Mouse (Mus musculus) urinary bladder, adult 18-20 months (tissue): ENCODE data around the gene Als2cr12.
"Not testable (repeated sequence)": the region's sequence is repeated elsewhere in the genome, so short reads cannot be mapped to it uniquely, and the experiment has no call there.

Experiments used
- DNase-seq, 2 experiments: peaks; one replicate each; pipeline ENCODE4 v3.0.0; 2022; ENCODE audit warnings: low spot score in 2 of 2, mixed read lengths in 2 of 2

Als2cr12 gene

DNA sequence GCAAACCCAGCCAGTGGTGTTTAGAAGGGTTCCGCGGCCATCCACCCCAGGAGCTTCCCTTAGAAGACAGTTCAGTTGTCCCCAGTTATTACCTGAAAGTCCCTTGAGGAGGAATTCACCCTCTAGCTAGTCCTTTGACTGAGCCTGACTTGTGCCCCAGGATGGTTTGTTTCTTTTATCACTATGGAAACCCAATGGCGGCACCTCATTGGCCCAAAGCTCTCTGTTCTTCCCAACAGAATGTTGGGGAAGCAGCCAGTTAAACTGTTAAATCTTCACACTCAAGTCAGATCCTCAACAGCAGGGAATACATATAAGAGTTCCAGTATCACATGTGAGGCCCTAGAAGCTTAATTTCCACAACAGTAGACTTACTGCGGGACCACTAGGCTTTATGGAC is at the start of gene Als2cr12:
Gene Als2cr12 (minus strand): TSS at position 180 of the 400 bp plus-strand sequence.
- DNase-seq = not testable (repeated sequence)

DNA sequence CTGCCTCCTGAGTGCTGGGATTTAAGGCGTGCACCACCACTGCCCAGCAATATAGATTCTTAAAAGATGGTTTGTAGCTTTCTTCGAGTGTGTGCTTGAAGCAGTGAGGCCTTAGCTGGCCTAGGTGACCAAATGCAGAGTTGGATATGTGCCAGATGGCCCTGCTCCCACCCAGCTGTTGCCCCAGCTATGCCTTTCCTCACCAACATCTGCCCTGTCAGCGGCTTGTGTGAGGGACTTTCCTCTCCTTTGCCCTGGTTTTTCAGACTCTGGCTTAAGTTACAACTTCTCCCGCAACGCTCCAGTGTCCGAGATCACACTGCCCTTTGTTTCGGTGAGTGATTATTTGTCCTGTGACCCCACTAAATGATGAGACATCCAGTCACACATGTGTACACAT is 48.9 kb upstream of the Als2cr12 start:
- no peak for DNase-seq

DNA sequence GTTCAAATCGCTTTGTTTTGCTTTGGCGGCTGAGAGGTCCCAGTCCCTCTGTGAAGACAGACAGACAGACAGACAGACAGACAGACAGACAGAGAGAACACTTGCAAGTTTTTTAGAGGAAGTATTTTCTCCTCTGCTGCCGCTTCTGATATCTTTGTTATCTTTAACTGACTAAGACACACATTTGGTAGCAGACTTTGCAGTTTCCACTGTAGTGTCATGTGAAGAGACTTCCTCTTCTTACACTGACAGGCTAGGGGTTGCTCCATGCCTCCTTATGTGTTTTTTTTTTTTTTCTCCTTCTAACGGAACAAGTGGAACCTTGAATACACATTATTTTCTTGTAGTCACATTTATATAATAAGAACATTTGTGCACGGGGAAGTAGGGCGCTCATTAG is 47.5 kb upstream of the Als2cr12 start:
- no peak for DNase-seq

DNA sequence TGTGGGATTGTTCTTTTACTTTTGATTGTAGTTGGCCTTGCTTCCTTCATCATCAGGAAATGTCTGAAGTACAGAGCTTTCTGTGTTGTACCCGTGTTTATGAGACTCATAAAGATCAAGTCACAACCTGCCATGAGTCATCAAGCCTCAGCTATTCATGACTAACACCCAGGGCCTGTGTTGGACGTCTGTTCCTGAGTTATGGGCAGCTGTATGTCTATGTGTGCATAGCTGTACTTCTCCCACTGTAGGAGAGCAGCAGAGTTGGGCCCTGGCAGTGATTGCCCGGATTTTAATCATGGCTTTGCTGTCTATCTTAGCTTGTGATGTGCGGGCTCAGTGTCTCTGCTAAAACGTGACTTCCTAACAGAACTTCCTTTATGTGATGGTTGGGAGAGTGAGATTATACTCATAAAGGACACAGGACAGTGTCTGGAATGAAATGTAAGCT is 46.8 kb upstream of the Als2cr12 start:
- DNase-seq = peak in 1 of 2 experiments; percentile 35

DNA sequence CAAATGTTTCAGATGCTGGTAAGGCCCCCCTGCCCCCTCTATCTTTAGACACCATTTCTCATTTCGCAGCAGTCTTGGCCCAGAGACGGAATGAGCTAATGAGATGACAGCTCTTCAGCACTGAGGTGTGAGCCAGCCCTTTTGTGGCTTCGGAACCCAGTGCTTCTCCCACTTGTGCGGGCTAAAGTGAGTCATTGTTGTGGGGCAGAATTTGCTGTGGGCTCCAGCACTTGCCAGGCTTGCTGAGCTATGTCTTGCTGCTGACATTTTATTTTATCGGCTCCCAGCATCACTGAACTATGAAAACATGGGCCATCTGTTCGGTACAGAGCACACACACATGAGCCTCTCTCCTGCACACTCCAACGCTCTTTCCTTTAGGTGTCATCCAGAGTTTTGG is 43.7 kb upstream of the Als2cr12 start:
- no peak for DNase-seq

DNA sequence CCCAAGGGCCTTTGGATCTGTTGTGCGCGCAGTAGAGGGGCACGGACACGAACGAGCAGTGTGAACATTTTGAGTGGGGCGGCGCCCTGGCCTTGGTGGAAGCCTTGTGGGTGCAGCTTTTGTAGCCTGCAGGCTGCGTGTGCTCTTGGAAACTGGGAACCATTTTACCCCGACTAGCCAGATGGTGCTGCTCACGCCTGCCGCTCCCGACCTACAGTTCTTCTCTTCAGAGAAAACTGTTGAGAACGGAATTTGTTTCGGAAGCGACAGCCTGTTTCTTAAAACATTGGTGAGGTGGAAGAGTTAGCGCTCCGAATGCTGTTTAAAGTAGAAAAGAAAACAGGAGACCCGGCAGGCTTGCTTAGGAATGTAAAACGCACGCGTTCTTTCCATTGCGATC is 41.2 kb upstream of the Als2cr12 start:
- DNase-seq = no peak

DNA sequence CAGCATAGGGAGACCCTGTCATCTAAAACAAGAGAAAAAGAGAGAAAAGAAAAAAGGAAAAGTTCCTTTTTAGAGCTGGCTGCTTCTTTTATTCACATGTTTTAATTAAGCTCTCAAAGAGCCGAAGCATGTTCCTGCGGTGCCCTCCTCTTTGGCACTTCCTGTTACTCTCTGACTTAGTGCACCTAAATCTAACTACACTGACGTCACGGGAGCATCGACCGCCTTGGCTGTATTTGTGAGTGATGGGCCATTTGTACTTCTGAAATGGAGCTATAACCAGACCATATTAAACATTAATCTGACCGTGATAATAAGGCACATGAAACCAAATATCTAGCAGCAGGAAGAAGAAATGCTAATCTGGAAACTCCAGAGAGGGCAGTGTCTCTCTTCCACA is 40.2 kb upstream of the Als2cr12 start:
- no peak for DNase-seq

DNA sequence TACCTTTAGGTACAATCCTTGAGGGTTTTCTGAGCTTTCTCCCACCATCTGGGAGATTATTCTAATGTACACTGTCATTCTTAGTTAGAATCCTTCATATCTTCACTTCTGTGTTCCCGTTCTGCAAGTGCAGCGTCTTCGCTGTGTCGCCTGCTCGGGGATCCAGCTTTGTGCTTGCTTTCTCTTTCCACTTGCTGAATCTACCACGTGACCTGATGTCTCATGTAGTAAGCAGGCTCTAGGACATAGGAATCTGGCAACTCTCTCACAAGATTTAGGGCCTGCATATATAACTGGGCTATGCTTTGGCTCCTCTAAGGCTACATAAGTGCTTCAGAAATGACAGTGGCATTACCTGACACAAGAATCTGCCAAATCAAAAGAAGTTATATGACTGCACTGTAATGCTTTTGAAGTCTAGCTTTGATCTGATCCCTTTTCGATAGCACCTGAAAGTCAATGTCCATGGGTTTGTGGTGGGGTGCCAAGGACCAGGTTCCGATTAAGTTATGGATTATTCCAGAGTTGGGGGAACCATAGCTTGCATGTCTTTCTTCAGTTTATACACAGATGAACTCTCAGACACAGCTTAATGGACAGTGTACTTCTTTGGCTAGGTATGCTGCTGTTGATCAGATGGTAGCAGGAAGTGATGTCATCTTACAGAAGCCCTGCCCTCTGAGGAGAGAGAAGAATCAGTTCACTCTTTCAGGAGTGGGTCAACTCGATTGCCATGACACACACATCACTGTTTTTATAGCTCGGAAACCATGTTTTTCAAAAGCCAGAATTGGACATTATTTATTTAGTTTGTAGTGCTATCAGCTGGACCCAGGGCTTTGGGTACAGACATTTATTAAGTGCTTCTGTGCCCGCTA is 38.5 kb upstream of the Als2cr12 start:
- DNase-seq = no peak

DNA sequence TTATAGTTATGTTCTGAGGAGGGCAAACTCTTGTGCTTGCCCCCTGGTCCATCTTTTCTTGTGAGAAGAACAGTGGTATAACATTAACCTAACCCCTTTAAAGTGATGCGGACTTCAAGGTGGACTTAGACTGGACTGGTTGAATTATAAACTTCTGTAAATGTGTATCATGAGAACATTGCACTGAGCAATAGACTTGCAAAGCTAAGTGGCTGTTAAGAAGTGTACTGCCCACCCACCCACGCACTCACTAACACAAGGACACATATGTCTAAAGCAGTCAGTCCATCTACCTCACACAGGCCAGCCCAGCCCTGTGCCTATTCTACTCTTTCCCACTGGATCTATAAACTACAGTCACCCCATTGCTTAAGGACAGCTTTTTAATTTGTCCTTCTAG is 37.8 kb upstream of the Als2cr12 start:
- DNase-seq = no peak

DNA sequence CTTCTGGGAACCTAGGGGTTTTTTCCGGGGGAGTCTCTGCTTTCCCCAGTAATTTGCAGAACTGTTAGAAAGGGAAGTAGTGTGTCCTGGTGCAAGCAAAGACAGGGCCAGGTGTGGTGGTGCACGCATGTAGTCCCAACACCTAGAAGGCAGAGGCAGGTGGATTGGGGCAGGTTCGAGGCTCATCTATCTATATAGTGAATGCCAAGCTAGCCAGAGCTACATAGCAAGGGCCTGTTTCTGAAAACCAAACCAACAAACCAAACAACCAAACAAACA is 32.7 kb upstream of the Als2cr12 start:
- DNase-seq = no peak

DNA sequence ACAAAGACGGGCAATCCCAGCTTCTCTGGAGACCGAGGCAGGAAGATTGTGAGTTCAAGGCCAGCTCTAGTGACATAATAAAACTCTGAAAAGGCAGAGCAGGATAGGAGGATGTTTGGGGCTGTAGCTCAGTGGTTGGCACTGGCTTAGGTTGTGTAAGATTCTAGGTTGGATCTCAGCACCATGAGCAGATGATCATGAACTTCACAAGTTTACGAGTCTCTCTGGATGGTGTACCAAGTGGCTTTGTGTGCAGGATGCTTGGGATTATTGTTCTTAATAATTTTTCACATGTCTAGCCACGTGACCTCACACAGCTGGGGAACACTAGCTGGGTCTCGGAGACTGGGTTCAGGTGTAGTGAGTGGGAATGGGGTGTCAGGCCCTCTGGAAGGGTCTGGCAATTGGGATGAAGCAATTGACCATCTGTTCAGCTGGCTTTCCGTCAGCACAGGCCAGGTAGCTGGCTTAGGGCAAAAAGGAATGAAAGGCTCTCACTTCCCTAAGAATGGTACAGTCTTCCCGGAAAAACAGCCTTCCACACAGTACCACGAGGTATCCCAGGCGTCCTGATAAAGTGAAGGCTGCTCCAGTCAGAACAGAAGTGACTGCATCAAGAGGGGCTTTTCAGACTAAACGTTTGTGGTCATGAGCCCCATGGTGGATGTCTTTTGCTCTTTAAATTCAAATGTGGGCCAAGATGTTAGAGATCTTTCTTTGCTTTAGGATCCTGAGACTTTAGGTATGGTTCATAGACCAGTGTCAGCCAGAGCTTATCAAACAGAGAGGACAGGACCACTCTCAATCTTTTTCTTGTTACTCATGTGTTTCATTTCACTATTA is 32.2 kb upstream of the Als2cr12 start:
- no peak for DNase-seq

DNA sequence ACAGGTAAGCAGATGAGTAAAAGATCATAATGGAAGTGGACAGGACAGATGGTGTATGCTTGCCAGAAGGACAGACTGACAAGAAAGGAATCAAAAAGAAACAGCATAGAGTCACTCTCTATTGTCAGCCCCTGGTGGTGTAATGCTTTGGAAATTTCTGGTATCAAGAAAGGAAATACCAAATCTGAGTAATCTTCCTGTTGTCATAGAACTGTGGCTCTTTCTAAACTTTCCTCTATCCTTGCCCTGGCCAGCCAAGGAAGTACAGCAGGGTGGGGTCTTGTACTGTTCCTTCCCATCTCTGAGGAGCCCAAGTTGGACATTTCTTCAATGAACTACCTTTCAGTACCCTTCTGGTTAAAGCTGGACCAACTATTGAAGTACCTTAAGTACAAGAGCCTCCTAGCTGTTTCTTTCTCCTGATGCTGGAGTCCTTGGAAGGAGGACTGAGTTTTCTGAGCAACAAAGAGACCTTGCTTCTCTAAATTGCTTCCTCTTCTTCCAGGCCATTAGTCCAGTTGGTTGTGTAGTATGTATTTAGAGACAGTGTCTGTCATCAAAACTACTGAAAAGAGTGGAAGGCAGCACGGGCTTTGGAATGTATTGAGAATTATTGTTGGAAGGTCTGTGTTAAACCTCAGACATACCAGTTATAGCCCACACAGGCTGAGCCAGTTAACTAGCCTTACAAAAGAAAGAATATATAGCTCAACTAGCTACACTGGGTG is 31.4 kb upstream of the Als2cr12 start:
- no peak for DNase-seq

DNA sequence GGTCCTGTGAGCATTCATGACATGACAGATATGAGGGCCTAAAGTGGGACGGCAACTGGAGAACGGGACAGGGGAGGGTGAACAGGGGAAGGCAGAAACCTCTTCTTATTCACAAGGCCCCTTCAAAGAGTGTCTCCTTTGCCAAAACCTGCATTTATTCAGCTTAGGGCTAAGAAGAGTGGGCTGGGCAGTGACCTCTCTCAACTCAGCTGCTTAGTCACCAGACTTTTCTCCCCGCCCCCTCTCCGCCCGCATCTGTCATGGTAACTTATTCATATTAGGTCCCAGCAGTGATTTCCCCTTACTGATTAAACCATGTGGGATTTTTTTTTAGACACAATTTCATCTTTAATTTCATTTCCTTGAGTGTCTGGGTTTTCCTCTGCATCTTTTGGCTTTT is 30.0 kb upstream of the Als2cr12 start:
- no peak for DNase-seq

DNA sequence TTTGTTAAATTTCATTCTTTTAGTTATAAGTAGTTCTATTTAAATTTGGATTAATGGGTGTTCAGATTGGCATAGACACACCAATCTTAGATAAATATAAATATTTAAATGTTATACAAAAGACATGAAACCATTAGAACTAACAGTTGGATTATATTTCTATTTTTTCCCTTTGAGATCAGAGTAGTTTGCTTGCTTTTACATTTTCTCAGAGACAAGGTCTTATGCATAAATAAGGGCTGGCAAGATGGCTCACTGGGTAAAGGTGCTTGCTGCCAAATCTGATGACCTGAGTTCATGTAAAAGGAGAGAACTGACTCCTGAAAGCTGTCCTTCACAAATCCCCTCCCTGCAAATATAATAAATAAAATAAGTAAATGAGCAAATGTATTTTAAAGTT is 29.3 kb upstream of the Als2cr12 start:
- no peak for DNase-seq

DNA sequence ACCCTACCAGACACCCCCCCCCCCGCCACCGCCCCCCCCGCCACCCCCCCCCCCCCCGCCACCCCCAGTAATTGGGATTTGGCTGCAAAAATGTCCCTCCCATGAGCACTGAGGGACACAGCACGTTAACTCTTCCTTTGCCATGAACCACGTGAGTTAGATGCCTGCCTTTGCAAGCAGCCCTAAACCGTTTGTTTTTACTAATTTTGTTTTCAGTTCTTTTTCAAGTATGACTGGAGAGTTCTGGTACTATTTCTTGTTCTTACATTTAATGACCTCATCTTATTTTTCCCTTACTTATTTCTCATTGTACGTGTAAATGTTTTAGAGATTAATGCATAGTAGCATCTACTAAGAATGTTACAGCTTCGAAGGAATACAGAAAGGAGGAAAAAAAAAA is 28.7 kb upstream of the Als2cr12 start:
- no peak for DNase-seq

DNA sequence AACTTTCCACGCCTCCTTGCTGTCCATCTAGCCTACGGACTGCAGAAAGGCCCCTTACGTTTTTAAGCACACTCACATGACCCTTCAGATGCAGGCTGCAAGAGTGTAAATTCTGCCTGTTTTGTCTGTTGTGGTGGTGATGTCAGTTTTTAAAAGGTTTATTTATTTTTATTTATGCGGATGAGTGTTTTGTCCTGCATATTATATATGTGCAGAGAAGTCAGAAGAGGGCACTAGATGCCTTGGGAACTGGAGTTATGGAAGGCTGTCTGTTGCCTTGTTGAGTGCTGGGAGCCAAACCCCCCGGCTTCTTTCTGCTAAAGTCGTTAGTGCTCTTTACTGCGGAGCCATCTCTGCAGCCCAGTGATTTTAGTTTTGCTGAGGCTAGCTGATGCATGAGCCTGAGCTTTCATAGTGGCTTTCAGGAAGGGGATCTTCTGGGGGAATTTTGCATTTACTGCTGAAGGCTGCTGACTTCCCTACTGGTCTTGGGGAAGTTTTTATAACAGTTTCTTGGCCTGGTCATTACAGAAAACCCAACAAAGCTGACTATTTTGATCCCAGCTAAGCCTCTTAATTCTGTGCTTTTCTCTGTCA is 28.1 kb upstream of the Als2cr12 start:
- DNase-seq = no peak

DNA sequence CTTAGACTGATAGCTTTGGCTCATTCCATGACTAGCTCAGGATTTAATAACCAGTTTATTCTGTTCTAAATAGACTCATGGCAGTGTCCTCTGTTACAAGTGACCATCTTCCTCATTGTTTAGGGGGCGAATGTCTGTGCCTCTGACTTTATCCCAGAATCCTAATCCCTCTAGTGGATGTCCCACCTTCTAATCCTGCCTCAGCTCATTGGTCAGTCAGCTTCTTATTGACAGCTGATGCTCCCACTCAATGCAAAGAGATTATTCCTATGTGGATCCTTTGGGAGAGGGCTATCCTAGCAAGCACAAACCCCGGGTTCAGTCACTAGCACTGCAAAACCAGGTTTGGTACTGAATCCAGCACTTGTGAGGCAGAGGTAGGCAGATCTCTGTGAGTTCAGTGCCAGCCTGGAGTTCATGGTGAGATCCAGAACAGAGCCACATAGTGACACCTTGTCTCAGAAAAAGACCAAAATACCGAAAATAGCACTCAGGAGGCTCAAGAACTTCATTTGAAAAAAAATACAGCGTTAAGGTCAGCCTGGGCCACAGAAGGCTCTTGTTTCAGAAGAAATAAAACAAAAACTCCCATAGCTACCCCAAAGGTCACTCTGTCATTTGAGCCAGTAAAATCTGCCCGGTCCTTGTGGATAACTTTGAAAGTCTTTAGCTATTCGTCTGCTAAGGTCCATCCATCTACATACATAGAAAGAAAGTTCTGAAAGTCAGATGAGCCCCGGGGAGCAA is 27.4 kb upstream of the Als2cr12 start:
- DNase-seq = no peak

DNA sequence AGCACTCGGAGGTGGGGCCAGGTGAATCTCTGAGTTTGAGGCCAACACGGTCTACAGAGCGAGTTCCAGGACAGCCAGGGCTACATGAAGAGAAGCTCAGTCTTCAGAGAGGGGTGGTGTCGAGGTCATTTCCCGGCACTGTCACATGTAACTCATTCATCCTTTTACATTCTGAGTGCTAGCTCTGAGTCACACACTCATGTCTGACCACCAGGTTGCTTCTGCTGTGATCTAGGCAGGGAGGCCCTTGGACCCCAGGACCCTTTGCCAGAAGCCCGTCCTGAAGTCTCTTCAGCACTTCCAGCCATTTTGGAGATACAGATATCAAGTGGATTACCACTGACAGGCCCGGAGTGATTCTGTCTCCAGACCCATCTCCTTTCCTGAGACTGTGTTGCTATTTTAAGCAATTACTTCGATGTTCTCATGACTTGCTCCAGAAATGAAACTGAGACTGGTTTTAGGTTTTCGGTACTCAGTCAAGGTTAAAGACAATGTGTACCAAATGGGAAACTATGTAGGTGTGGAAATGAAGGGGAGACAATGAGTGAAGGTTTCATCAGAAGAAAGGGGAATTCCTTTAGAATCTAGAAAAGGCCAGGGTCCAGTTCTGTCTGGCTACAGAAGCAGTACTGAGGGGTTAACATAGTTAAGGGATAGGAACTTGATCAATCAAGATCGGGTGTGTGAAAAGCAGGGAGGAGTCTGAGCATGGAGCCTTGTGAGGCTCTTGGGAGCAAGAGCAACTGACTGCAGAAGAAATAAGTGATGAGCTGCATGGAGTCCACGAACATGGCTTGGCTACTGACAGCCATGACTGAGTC is 26.5 kb upstream of the Als2cr12 start:
- DNase-seq = no peak

DNA sequence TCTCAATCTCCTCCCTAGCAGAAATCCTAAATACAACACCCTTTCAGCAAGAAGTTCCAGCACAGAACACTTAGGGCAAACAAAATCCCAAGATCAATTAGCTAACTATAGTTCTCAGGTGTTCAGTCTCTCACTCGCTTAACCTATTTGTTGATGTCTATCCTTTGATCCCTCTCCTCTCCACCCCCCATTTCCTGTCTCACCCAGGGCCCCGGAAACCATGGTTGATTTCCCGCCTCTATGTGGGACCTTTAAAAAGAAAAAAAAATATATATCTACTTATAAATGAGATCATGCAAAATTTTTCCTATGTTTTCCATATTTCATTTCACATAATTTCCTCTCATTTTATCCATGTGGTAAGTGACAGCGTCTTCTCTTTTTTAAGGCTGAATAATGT is 25.2 kb upstream of the Als2cr12 start:
- no peak for DNase-seq

DNA sequence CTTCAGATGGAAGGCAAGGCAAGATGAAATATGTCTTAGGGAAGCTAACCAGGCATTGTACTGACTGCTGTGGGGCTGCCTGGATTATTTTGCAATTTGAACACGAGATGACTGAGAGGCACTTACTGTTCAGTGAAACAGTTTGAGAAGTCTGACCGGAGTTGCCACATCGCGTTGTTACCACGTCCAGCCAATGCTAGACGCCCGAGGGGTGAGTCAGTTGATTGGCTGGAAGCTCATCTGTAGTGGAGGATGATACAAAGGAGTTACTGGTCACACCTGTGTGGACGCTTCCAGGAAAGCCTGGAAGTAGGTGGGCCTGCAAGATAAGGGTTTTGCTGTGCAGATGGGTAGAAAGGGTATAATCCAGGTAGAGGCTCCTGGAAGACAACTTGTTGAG is 24.3 kb upstream of the Als2cr12 start:
- DNase-seq = no peak
